16 mouse cellular contexts compared by ENCODE assay signal in the genomic region with DNA sequence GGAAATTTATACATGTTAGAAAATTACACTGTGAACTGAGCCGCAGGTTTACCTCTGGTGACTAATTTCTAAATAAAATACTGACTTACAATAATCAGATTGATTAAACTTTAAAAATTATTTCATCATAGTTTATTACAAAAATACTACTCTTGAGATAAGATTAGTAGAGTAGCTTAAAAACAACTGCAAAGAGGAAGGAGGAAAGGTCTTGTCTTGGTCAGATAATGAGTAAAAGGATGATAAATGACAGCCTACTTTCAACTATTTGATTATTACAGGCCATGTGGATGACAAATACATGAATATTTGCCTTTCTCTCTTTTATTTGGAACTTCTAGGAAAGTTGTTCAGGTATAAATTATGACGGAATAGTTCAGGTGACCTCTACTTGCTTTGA.
"Had no signal": no experiment of that assay in that cellular context is flagged by ENCODE, and none has a peak within 500 bp of the region (broad histone marks: within the 10 kb centered on the region; RNA-seq: fewer than 3 reads in every experiment).

No protein-coding gene starts in this region.

- DNase-seq: retina, postnatal 1 day; right cerebral cortex, adult 18-20 months; right cerebral cortex, postnatal 14 days; right cerebral cortex, postnatal 25 days; right cerebral cortex, postnatal 4 days; spleen, adult 18-20 months; thymus, adult 18-20 months; thymus, adult 2 months; thymus, postnatal 14 days; thymus, postnatal 25 days; thymus, postnatal 36 days; thymus, postnatal 4 days had no signal

- H3K27me3 ChIP-seq: neural tube, embryonic 13.5 days; neural tube, embryonic 15.5 days; stomach, embryonic 15.5 days had no signal

- H3K9ac ChIP-seq: neural tube, embryonic 13.5 days; neural tube, embryonic 15.5 days; stomach, embryonic 15.5 days had no signal

- H3K27ac ChIP-seq: neural tube, embryonic 13.5 days; neural tube, embryonic 15.5 days; stomach, embryonic 15.5 days; stomach, postnatal 0 days had no signal

- H3K9me3 ChIP-seq: neural tube, embryonic 13.5 days; neural tube, embryonic 15.5 days; stomach, embryonic 15.5 days had no signal

- H3K36me3 ChIP-seq: neural tube, embryonic 13.5 days; neural tube, embryonic 15.5 days; stomach, embryonic 15.5 days had no signal

- H3K4me1 ChIP-seq: neural tube, embryonic 13.5 days; neural tube, embryonic 15.5 days; stomach, embryonic 15.5 days had no signal

- H3K4me3 ChIP-seq: neural tube, embryonic 13.5 days; neural tube, embryonic 15.5 days; stomach, embryonic 15.5 days had no signal
